Mouse (Mus musculus): ENCODE data around the gene Fscn2. TPM values are rescaled to one million over a fixed set of nuclear protein-coding genes. Genes with fewer than 3 reads are reported as not detected.

The Fscn2 gene
- polyA plus RNA-seq, 1 experiment from 2014 or later: 1.1 TPM

- H3K27ac ChIP-seq (replicated peaks): no peak overlapping the region
- no peak overlapping the region for H3K4me3 ChIP-seq (replicated peaks)
- peaks cover 31% of the 10 kb centered on the region for H3K4me1 ChIP-seq
- no peaks in the 10 kb centered on the region for H3K27me3 ChIP-seq
- no peak overlapping the region for H3K4me2 ChIP-seq (replicated peaks)
- ATAC-seq (ENCODE audit: insufficient number of reproducible peaks, low FRiP score, low TSS enrichment, low read depth): no peak
- no peak overlapping the region for H3K9ac ChIP-seq
- H3K36me3 ChIP-seq: no peaks in the 10 kb centered on the region
- 83% methylated on average over 6 of the region's 6 CpGs for WGBS
- H3K9me3 ChIP-seq (replicated peaks): no peaks in the 10 kb centered on the region
Observed at GRCm38 (mm10) chr11:120362891-120363290, 1.6 kb downstream of the Fscn2 start.

GRCm38 (mm10) chr11:120366443-120367027 is 5.2 kb downstream of the Fscn2 start:
- Histone ChIP-seq H3K27ac (replicated peaks) (no peak overlapping the region), H3K4me1 (peaks cover 19% of the 10 kb centered on the region; the same call in 1 of the 2 replicates)

DNA sequence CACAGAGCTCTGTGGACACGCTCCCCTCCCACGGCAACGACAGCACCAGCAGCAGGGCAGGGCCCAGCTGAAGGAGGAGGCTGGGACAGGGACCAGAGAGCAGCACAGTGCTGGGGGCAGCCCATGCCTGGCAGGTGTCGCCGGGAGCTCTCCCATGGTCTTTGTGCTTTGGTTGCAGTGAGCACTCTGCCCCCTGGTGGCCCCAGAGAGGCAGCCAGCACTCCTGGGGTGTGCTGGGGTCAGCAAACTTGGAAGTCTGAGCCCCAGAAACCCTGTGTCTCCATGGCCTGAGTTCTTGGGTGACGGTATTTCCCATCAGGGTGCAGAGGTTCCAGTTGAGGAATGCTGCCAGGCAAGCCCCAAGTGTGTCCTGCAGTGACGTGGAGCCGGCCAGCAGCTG is 8.3 kb downstream of the Fscn2 start:
- no peaks in the 10 kb centered on the region for H3K9me3 ChIP-seq (replicated peaks)
- peaks cover 25% of the 10 kb centered on the region for H3K4me1 ChIP-seq
- 0 out of 2 replicates have a peak overlapping the region, but pooled peaks have one; percentile 2 for H3K9ac ChIP-seq
- ATAC-seq (ENCODE audit: insufficient number of reproducible peaks, low FRiP score, low TSS enrichment, low read depth): 0 out of 2 replicates have a peak, but pooled peaks have one; percentile 49
- no peak overlapping the region for H3K4me3 ChIP-seq (replicated peaks)
- no peak overlapping the region for H3K4me2 ChIP-seq (replicated peaks)
- WGBS: 31% methylated on average over 8 of the region's 8 CpGs
- H3K27ac ChIP-seq (replicated peaks): 0 out of 2 replicates have a peak overlapping the region, but pooled peaks have one; percentile 8
- peaks cover 55% of the 10 kb centered on the region for H3K36me3 ChIP-seq
- H3K27me3 ChIP-seq: no peaks in the 10 kb centered on the region

More at GRCm38 (mm10) chr11:120366443-120367027, 5.2 kb downstream of the Fscn2 start:
- H3K9ac ChIP-seq: no peak overlapping the region
- no peak overlapping the region for H3K4me3 ChIP-seq (replicated peaks)
- peaks cover 29% of the 10 kb centered on the region for H3K36me3 ChIP-seq
- ATAC-seq (ENCODE audit: insufficient number of reproducible peaks, low FRiP score, low TSS enrichment, low read depth): no peak
- H3K9me3 ChIP-seq (replicated peaks): no peaks in the 10 kb centered on the region
- H3K27me3 ChIP-seq: no peaks in the 10 kb centered on the region
- 35% methylated on average over 7 of the region's 7 CpGs for WGBS
- no peak overlapping the region for H3K4me2 ChIP-seq (replicated peaks)

- Histone ChIP-seq H3K27ac (replicated peaks) (no peak overlapping the region), H3K4me1 (peaks cover 26% of the 10 kb centered on the region), H3K9ac (no peak overlapping the region), H3K27me3 (no peaks in the 10 kb centered on the region), H3K9me3 (replicated peaks) (no peaks in the 10 kb centered on the region), H3K36me3 (peaks cover 76% of the 10 kb centered on the region), H3K4me2 (replicated peaks) (no peak overlapping the region), H3K4me3 (replicated peaks) (no peak overlapping the region)
- no peak for ATAC-seq (ENCODE audit: insufficient number of reproducible peaks, low FRiP score, low TSS enrichment, low read depth)
- 64% methylated on average over 13 of the region's 13 CpGs for WGBS
Observed at GRCm38 (mm10) chr11:120373025-120373424, 11.7 kb downstream of the Fscn2 start.

- no peak for ATAC-seq (ENCODE audit: insufficient number of reproducible peaks, low FRiP score, low TSS enrichment, low read depth)
- WGBS: 83% methylated on average over 23 of the region's 23 CpGs
- Histone ChIP-seq H3K9ac (no peak overlapping the region), H3K4me2 (replicated peaks) (no peak overlapping the region), H3K4me3 (replicated peaks) (no peak overlapping the region), H3K27ac (replicated peaks) (no peak overlapping the region), H3K36me3 (peaks cover 71% of the 10 kb centered on the region), H3K9me3 (replicated peaks) (no peaks in the 10 kb centered on the region), H3K4me1 (peaks cover 31% of the 10 kb centered on the region), H3K27me3 (no peaks in the 10 kb centered on the region)
Observed at GRCm38 (mm10) chr11:120373820-120374586, 12.7 kb downstream of the Fscn2 start.

GRCm38 (mm10) chr11:120375324-120375723 is 14.0 kb downstream of the Fscn2 start:
- no peak for ATAC-seq (ENCODE audit: insufficient number of reproducible peaks, low FRiP score, low TSS enrichment, low read depth)
- H3K9ac ChIP-seq: no peak overlapping the region
- H3K27me3 ChIP-seq: no peaks in the 10 kb centered on the region
- H3K4me3 ChIP-seq (replicated peaks): no peak overlapping the region
- no peaks in the 10 kb centered on the region for H3K9me3 ChIP-seq (replicated peaks)
- H3K36me3 ChIP-seq: peaks cover 66% of the 10 kb centered on the region
- H3K4me2 ChIP-seq (replicated peaks): no peak overlapping the region
- H3K4me1 ChIP-seq: peaks cover 30% of the 10 kb centered on the region
- WGBS: 90% methylated on average over 10 of the region's 10 CpGs
- H3K27ac ChIP-seq (replicated peaks): no peak overlapping the region

DNA sequence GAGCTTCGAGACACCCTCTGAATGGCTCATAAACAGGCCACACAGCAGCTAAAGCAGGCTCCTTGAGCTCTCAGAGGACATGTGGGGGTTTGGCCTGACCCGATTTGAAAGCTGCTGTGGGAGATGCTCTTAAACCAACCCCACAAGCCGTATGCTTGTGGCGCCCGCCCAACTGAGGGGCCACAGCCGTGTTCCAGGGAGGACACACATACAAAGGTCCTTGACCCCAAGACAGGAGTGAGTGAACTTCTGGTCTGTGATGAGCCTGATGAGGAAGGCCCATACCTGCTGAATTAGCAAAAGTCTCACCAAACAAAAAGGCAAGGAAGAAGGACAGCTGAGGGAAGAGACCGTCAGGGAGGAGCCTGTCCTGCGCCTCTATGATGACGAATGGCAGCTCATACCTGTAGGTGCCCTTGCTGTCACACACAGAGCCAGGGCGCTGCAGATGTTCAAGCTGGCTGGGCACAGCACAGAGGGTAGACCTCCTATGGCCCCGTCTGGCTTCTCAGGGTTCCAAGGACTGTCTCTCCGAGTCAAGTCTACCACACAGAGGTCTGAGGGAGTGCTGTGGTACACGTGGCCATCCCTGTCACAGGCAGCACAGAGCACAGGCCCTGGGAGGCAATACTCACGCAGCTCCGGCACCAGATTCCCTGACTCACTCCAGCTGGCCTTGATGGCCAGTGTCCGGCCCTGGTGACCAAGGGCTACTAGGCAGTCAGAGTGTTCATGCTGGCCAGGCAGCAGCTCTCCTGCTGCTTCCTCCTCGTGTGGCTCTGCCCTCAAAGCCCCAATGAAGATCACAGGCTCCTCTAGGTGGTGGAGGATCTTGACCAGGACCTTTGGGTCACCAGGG is 15.2 kb downstream of the Fscn2 start:
- Histone ChIP-seq H3K4me1 (peaks cover 30% of the 10 kb centered on the region), H3K36me3 (peaks cover 65% of the 10 kb centered on the region), H3K9ac (peak overlapping the region; percentile 85; the same call in 1 of the 2 replicates), H3K27me3 (no peaks in the 10 kb centered on the region), H3K9me3 (replicated peaks) (no peaks in the 10 kb centered on the region), H3K4me2 (replicated peaks) (no peak overlapping the region), H3K27ac (replicated peaks) (no peak overlapping the region), H3K4me3 (replicated peaks) (peak overlapping the region; percentile 85; the same call in 1 of the 2 replicates)
- 89% methylated on average over 17 of the region's 17 CpGs for WGBS
- ATAC-seq (ENCODE audit: insufficient number of reproducible peaks, low FRiP score, low TSS enrichment, low read depth): no peak

DNA sequence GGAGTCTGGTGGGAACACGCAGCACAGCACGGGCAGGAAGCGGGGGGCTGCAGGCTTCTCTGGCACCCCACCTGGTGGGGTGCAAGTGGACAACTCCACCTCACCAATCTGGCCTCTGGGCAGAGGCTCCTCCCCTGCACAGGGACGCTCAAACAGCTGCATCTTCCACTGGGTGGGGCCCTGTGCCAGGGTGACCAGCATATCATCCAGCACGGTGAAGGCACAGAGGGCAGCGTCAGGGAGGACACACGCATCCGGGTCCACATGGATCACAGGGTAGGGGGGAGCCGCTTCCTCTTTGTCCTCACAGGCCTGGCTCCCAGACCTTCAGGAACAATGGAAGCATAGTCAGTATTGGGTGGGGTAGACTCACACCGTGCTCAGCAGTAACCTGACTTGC is 16.0 kb downstream of the Fscn2 start:
- H3K9me3 ChIP-seq (replicated peaks): no peaks in the 10 kb centered on the region
- no peak for ATAC-seq (ENCODE audit: insufficient number of reproducible peaks, low FRiP score, low TSS enrichment, low read depth)
- H3K27ac ChIP-seq (replicated peaks): no peak overlapping the region
- H3K4me3 ChIP-seq (replicated peaks): peak overlapping the region; percentile 85
- H3K4me1 ChIP-seq: peaks cover 30% of the 10 kb centered on the region
- 54% methylated on average over 10 of the region's 10 CpGs for WGBS
- H3K36me3 ChIP-seq: peaks cover 65% of the 10 kb centered on the region
- peak overlapping the region; percentile 85 for H3K9ac ChIP-seq
- no peaks in the 10 kb centered on the region for H3K27me3 ChIP-seq
- peak overlapping the region; percentile 94 for H3K4me2 ChIP-seq (replicated peaks)

DNA sequence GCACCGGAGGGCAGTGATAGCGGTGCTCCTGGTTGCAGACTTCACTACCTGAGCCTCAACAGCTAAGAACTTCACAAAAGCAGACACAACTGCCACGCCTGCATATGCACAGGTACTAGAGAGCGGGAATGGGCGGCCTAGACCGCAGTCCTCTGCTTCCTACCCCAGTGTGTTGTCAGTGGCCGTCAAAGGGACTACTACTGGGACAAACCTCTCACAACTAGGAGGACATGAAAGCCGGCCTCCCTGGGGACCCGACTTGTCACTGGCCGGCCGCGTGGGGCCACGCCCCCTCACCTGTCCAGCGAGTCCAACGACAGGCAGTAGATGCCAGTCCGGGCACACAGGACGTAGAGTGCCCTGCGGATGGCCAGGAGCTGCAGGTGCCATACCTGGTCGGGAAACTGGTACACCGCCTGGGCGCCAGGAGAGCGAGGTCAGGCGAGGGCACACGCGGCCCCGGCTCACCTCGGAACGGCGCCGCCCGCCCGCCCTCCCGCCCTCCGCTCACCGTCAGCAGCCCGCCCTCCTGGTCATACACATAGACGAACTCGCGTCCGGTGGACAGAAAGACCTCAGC is 16.8 kb downstream of the Fscn2 start:
- Histone ChIP-seq H3K27ac (replicated peaks) (peak overlapping the region; percentile 84), H3K36me3 (peaks cover 69% of the 10 kb centered on the region), H3K27me3 (no peaks in the 10 kb centered on the region), H3K4me2 (replicated peaks) (peak overlapping the region; percentile 94), H3K4me3 (replicated peaks) (peak overlapping the region; percentile 85), H3K4me1 (peaks cover 30% of the 10 kb centered on the region), H3K9me3 (replicated peaks) (no peaks in the 10 kb centered on the region), H3K9ac (peak overlapping the region; percentile 85)
- WGBS: 2% methylated on average over 40 of the region's 40 CpGs
- ATAC-seq (ENCODE audit: insufficient number of reproducible peaks, low FRiP score, low TSS enrichment, low read depth): peak; percentile 3

- no peaks in the 10 kb centered on the region for H3K9me3 ChIP-seq (replicated peaks)
- H3K9ac ChIP-seq: peak within 1 kb of the TSS; percentile 85
- peaks cover 27% of the 10 kb centered on the region for H3K4me1 ChIP-seq
- peak within 1 kb of the TSS; percentile 85 for H3K4me3 ChIP-seq (replicated peaks)
- H3K27me3 ChIP-seq: no peaks in the 10 kb centered on the region
- H3K27ac ChIP-seq (replicated peaks): peak within 1 kb of the TSS; percentile 84
- 4% methylated on average over 53 of the region's 54 CpGs for WGBS
- peak; percentile 88 for ATAC-seq (ENCODE audit: insufficient number of reproducible peaks, low FRiP score, low TSS enrichment, low read depth)
- peaks cover 69% of the 10 kb centered on the region for H3K36me3 ChIP-seq
- peak within 1 kb of the TSS; percentile 94 for H3K4me2 ChIP-seq (replicated peaks)
Observed at GRCm38 (mm10) chr11:120378611-120379540, 17.5 kb downstream of the Fscn2 start, which contains the start of gene Faap100. Gene Faap100, minus strand, starts transcription at chr11:120378764.

Measured in embryonic facial prominence, embryonic 15.5 days (tissue).